Mouse (Mus musculus): ENCODE results near the gene Cnst. TPM values are rescaled to one million over a fixed set of nuclear protein-coding genes. Genes with fewer than 3 reads are reported as not detected.
"Not testable (repeated sequence)": the region's sequence is repeated elsewhere in the genome, so short reads cannot be mapped to it uniquely, and the experiment has no call there.

Gene Cnst
- polyA plus RNA-seq (2012; rRNA removed) (18.2 and 19.3 TPM in 2 replicates), polyA plus RNA-seq (2014; fragmentation: Nextera tagmentation; extraction: Ambion mirVana) (14.6 and 16.4 TPM in 2 replicates)

GRCm38 (mm10) chr1:179545768-179546550 lies at the start of gene Cnst, which contains the start of gene Tfb2m:
TSS of gene Cnst (plus strand) at chr1:179546370.
TSS of gene Tfb2m (minus strand) at chr1:179546267.
- DNase-seq (ENCODE audit: low spot score) (peak; percentile 97), ATAC-seq (ENCODE audit: low FRiP score, low read depth) (peak; percentile 99)
- peak within 1 kb of the TSS; percentile 80 for H3K27ac ChIP-seq (replicated peaks; ENCODE audit: low read depth, low read length)
- WGBS, result 2% methylated on average over 69 of the region's 69 CpGs
- peaks cover 11% of the 10 kb centered on the region for H3K4me1 ChIP-seq (ENCODE audit: control insufficient read depth, insufficient read depth, low read length)
- TF ChIP-seq POLR2A (IDR thresholded peaks at IDR 0.05; ENCODE audit: borderline replicate concordance, extremely low read depth, insufficient read depth, insufficient read length), result 0 out of 2 replicates have a peak, but pooled peaks have one; percentile 40
- H3K27me3 ChIP-seq (ENCODE audit: control insufficient read depth, insufficient read depth, low read length); H3K36me3 ChIP-seq (ENCODE audit: control insufficient read depth, insufficient read depth, low read length); H3K9me3 ChIP-seq (ENCODE audit: control insufficient read depth, low read length): not testable (repeated sequence)
- peak within 1 kb of the TSS; percentile 71 for H3K4me3 ChIP-seq (replicated peaks; ENCODE audit: low read length)
- H3K4me2 ChIP-seq (replicated peaks; ENCODE audit: low read depth, low read length, severe bottlenecking), result peak within 1 kb of the TSS; percentile 75
- peak within 1 kb of the TSS; percentile 72 for H3K9ac ChIP-seq (ENCODE audit: low read depth, low read length, severe bottlenecking)

DNA sequence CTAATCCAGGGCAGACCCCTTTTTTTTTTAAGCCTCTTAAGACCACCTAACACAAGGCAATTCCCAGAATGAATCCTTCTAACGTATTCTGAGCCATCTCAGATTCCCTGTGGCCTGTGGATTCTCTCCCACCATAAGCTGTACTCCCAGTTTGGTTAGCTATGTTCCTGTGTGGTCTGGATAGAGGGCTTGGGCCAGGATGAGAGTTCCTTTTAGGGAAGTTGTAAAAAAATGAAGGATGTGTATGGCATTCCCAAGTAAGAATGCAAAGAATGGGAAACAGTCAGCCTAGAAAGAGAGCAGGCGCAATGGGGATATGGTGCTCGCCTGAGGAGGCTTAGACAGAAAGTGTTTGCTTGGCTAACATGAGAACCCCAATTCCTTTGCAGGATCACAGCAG lies 46.9 kb upstream of the Cnst start:
- Histone ChIP-seq H3K9ac (ENCODE audit: low read depth, low read length, severe bottlenecking) (no peak overlapping the region), H3K4me1 (ENCODE audit: control insufficient read depth, insufficient read depth, low read length) (no peaks in the 10 kb centered on the region), H3K27ac (replicated peaks; ENCODE audit: low read depth, low read length) (no peak overlapping the region), H3K4me3 (replicated peaks; ENCODE audit: low read length) (no peak overlapping the region), H3K4me2 (replicated peaks; ENCODE audit: low read depth, low read length, severe bottlenecking) (no peak overlapping the region), H3K36me3 (ENCODE audit: control insufficient read depth, insufficient read depth, low read length) (no peaks in the 10 kb centered on the region), H3K27me3 (ENCODE audit: control insufficient read depth, insufficient read depth, low read length) (no peaks in the 10 kb centered on the region), H3K9me3 (ENCODE audit: control insufficient read depth, low read length) (no peaks in the 10 kb centered on the region)
- TF ChIP-seq POLR2A (IDR thresholded peaks at IDR 0.05; ENCODE audit: borderline replicate concordance, extremely low read depth, insufficient read depth, insufficient read length), result no peak
- ATAC-seq (ENCODE audit: low FRiP score, low read depth) (no peak), DNase-seq (ENCODE audit: low spot score) (no peak)
- WGBS, result 80% methylated on average over 3 of the region's 3 CpGs

DNA sequence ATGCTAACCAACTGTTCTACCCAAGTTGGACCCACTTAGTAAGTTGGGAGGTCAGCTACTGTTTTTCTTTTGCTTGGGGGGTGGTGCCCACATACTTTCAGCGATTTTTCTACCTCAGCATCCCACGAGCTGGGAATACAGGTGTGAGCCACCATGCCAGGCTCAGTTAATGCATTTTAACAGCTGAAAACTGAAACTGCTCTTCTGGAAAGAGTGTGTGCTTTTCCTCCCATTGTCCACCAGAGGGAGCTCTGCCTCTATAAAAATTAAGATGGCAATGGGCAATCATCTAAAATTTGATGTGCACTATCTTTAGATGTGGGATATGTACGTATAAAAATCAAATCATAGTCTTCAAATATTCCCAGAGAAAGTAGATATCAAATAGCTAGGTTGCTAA lies 43.6 kb upstream of the Cnst start:
- Histone ChIP-seq H3K9me3 (ENCODE audit: control insufficient read depth, low read length) (no peaks in the 10 kb centered on the region), H3K27me3 (ENCODE audit: control insufficient read depth, insufficient read depth, low read length) (no peaks in the 10 kb centered on the region), H3K4me1 (ENCODE audit: control insufficient read depth, insufficient read depth, low read length) (no peaks in the 10 kb centered on the region), H3K36me3 (ENCODE audit: control insufficient read depth, insufficient read depth, low read length) (no peaks in the 10 kb centered on the region), H3K4me2 (replicated peaks; ENCODE audit: low read depth, low read length, severe bottlenecking) (no peak overlapping the region), H3K9ac (ENCODE audit: low read depth, low read length, severe bottlenecking) (no peak overlapping the region), H3K27ac (replicated peaks; ENCODE audit: low read depth, low read length) (no peak overlapping the region), H3K4me3 (replicated peaks; ENCODE audit: low read length) (no peak overlapping the region)
- DNase-seq (ENCODE audit: low spot score), result no peak
- WGBS, result 18% methylated on average over 3 of the region's 3 CpGs
- ATAC-seq (ENCODE audit: low FRiP score, low read depth), result no peak
- no peak for TF ChIP-seq POLR2A (IDR thresholded peaks at IDR 0.05; ENCODE audit: borderline replicate concordance, extremely low read depth, insufficient read depth, insufficient read length)

- ATAC-seq (ENCODE audit: low FRiP score, low read depth), result no peak
- Histone ChIP-seq H3K27ac (replicated peaks; ENCODE audit: low read depth, low read length) (no peak overlapping the region; the same call in 1 of the 2 replicates), H3K4me1 (ENCODE audit: control insufficient read depth, insufficient read depth, low read length) (no peaks in the 10 kb centered on the region), H3K9ac (ENCODE audit: low read depth, low read length, severe bottlenecking) (no peak overlapping the region), H3K4me3 (replicated peaks; ENCODE audit: low read length) (no peak overlapping the region), H3K27me3 (ENCODE audit: control insufficient read depth, insufficient read depth, low read length) (no peaks in the 10 kb centered on the region), H3K36me3 (ENCODE audit: control insufficient read depth, insufficient read depth, low read length) (no peaks in the 10 kb centered on the region), H3K9me3 (ENCODE audit: control insufficient read depth, low read length) (no peaks in the 10 kb centered on the region), H3K4me2 (replicated peaks; ENCODE audit: low read depth, low read length, severe bottlenecking) (no peak overlapping the region)
- no peak for TF ChIP-seq POLR2A (IDR thresholded peaks at IDR 0.05; ENCODE audit: borderline replicate concordance, extremely low read depth, insufficient read depth, insufficient read length)
- peak; percentile 25 for DNase-seq (ENCODE audit: low spot score)
- WGBS, result 50% methylated on average over 9 of the region's 9 CpGs
Observed at GRCm38 (mm10) chr1:179506530-179507315, 39.4 kb upstream of the Cnst start.

GRCm38 (mm10) chr1:179510546-179511340 lies 35.4 kb upstream of the Cnst start:
- no peak overlapping the region for H3K27ac ChIP-seq (replicated peaks; ENCODE audit: low read depth, low read length)
- no peak for ATAC-seq (ENCODE audit: low FRiP score, low read depth)
- H3K4me1 ChIP-seq (ENCODE audit: control insufficient read depth, insufficient read depth, low read length), result no peaks in the 10 kb centered on the region
- H3K9me3 ChIP-seq (ENCODE audit: control insufficient read depth, low read length), result no peaks in the 10 kb centered on the region
- DNase-seq (ENCODE audit: low spot score), result no peak
- no peaks in the 10 kb centered on the region for H3K36me3 ChIP-seq (ENCODE audit: control insufficient read depth, insufficient read depth, low read length)
- TF ChIP-seq POLR2A (IDR thresholded peaks at IDR 0.05; ENCODE audit: borderline replicate concordance, extremely low read depth, insufficient read depth, insufficient read length), result no peak
- no peak overlapping the region for H3K4me2 ChIP-seq (replicated peaks; ENCODE audit: low read depth, low read length, severe bottlenecking)
- 84% methylated on average over 13 of the region's 13 CpGs for WGBS
- H3K27me3 ChIP-seq (ENCODE audit: control insufficient read depth, insufficient read depth, low read length), result no peaks in the 10 kb centered on the region
- no peak overlapping the region for H3K9ac ChIP-seq (ENCODE audit: low read depth, low read length, severe bottlenecking)
- no peak overlapping the region for H3K4me3 ChIP-seq (replicated peaks; ENCODE audit: low read length)

All from limb, embryonic 14.5 days (tissue).